Mouse (Mus musculus): ENCODE measurements at regions not wholly inside any gene's neighbourhood (a gene's known extent, or its start where the extent isn't known, plus 50 kb on each side); places are given as distances from the start of the nearest gene placed in this dataset.
A peak's percentile ranks its signal among the peaks of the same experiment; 100 is the strongest.

DNA sequence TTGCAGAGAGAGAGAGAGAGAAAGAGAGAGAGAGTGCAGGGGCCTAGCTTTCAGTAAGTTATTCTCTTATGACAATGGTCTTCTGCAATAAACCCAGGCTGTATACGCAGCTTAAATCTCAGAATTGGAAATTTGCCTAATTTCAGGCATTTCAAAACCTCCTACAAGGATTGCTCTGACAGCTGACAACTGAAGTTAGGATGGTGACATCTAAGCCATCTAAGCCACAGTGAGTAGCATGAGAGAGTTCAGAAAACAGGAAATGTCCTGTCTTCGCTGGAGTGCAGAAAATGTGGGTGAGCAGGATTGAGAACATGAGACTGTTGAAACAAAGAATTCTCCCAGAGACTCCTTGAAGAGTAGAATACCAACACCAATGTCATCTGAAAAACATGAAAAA is 56.8 kb downstream of the Fam110c start:
- DNase-seq, result no peak

DNA sequence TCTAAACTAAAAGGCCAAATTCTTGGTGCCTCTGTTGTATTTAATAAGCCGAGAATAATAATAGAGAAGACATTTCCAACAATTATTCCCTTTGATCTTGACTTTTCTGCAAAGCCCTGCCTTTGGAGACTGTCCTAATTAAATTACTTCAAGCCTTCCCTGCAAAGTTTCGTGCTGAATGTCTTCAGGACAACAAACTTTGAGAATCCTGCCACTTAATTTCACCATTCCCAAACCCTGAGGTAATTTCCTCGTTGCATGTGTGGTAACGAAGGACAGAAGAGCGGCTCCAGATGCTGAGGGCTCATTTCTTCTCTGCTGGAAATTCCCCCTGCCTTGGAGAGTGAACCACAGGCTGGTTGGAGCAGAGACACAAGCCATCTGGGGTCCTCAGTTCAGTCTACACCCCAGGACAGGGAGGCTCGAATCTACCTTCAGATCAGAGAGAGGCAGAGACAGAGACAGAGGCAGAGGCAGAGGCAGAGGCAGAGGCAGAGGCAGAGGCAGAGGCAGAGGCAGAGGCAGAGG is 60.9 kb downstream of the Fam110c start:
- no peak for DNase-seq

DNA sequence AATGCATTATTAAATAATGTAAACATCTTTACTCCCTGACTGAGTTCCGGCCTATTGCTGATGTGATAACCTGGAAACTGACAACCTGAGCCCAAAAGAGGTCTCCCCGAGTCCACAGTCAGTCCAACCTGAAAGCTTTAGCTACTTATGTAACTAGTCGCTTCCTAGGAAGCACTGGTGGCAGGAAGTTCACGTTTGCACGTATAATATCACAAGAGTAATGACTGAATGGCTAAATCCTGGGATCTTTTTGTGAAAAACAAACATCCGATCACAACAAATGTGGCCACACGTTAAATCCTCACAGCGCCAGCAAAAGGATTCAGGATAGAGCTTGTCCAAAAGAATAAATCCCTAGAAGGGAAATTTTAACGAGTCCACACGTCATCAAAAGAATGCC is 62.7 kb downstream of the Fam110c start:
- DNase-seq, result no peak

DNA sequence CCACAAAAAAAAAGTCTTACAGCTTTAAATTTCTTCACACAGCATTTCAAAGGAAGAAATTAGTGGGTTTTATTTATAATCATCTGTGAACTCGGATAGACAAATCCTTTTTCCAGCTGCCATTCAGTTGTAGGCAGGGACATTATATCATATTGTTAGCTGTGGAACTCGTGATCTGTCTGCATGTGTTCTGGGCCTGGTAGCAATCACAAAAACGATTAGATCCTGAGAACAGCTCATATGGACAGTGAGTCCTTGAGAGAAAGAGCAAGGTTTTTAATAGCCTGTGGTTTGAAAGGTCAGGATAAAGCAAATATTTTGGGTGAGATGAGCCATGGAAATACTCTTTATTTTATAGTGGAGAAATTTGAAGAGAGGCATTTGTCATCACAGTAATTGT is 63.2 kb downstream of the Fam110c start:
- DNase-seq, result no peak

DNA sequence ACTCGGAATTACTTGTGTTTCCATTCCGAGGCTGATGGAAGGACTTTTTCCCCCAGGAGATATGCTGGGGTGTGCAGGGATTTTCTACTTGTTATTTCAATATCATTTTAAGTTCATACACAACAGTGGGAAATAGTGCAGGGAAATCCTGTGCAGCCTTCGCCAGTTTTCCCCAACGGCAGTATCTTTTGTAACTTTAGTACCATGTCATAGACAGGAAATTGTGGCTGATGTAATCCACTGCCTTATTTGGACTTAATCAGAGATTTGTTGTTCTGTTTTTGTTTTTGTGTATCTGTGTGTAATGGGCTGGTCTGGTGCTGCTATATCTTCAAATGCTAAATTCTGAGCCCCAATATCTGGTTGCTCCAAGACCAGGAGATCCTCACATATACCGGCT is 63.8 kb downstream of the Fam110c start:
- DNase-seq, result no peak

DNA sequence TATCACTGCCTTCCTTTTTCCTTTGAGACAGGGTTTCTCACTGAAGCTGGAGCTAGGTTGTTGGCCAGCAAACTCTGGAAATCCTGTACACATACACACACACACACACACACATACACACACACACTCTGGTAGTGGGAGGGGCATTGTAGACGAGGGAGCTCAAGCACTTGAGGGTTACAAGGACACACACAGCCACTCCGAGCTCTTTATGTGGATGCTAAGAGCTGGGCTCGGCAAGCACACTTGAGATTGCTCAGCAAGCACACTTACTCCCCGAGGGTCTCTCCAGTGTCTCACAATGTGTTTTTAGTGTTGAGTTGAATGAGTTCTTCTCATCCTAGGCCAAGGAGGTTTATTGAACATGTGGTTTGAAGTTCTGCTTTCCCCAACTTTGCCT is 66.2 kb downstream of the Fam110c start:
- no peak for DNase-seq

DNA sequence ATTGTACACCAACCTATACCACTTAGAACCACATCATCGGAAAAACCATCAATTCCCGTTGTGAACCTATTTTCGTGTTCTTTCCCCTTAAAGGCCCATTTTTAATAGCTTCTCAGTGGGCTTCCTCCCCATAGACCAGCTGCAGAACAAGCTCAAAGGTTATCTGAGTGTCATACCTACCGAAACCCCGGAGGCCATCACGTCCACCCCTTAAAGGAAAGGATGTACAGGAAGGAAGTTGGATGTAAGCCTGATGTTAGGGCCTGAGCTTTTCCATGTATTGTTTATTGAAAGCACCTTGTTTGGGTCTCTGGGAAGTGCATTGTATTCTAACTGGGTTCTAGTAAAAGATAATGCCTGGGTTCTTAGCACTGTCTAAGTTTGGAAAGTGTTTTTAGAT is 69.6 kb downstream of the Fam110c start:
- no peak for DNase-seq

DNA sequence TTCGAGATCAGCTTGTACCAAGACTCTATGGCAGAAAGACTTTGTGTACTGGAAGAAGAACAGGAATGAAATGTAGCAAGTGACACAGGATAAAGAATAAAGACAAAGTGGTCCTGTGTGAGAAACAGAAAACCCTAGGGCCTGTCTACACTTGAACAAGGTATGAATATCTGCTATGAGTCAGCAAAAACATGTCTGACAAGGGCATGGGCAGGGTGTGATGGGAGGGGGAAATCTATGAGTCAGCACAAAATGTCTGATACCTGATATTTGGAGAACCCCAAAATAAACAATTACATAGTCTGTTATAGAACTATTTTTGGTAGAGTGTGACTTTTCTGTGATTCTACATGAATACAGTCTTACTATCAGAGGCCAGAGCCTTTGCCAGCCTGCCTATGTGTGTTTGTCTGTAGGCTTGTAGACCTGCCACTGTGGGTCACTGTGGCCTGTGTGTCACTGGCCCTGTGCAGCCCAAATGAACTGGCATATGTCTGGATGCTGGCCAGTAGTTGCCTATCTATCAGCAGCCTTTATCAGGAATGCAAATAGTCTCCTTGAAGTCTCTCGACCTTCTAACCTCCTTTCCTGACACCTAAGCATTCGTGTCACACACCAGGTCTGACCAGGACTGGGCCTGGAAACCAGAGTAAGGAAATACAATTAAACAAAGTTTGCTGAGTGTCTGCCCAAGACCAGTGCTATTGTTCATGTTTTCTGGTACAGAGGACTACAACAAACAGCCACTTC is 71.5 kb downstream of the Fam110c start:
- no peak for DNase-seq

DNA sequence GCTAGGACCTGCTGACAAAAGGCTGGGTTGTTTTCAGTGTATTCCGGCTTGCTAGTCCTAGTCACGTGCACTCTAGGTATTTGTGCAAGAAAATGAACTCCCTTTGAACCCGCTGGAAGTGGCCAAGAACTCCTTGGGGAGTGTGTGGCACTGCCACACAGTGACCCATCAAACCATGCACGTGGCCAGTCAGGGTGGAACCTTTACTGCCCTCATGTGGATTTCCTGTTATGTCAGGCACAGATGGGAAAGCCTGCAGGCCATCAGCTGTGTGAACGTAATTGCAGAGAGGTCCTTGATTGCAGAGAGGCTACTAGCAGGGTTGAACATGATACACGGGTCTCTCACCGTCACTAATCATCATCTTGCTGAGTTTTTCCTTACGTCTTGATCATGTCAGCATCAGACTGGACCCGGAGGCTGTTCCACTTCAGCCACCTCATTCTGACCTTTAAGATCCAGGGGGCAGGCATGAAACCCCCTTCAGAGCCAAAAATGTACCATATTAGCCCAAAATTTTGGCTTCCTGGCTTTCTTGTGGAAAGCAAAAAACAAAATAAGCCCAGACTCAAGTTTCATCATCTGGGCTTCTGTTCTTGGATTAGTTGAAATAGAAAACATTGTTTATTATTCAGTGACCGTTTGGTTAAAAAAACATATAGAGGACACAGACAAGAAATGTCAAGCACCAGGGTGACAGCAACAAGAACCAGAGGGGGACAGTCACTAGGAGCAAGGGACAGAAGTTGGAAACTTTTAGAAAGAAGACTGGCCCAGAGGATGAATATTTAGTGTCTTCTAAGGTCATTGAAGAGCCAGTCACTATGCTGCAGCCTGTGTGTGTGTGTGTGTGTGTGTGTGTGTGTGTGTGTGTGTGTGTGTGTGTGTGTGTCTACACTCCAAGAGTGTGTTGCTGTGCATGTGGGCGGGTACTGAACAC is 75.0 kb downstream of the Fam110c start:
- DNase-seq, result no peak

DNA sequence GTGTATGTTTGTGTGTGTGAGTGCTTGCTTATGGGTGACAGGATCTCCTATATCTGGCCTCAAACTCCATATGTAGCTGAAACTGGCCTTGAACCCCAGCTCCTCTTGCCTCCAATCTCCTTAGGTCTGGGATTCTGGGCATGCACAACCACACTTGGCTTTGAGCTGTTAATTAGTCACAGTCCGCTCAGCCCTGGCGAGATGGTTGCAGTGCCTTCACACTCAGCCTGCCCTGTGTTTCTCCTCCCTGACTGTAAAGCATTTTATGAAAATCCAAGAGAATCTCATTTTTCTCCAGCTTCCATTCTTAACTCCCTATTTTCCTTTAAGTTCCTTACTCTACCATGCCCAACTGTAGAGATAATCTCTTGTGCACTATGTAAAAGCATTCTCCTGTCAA is 80.1 kb downstream of the Fam110c start:
- no peak for DNase-seq

DNA sequence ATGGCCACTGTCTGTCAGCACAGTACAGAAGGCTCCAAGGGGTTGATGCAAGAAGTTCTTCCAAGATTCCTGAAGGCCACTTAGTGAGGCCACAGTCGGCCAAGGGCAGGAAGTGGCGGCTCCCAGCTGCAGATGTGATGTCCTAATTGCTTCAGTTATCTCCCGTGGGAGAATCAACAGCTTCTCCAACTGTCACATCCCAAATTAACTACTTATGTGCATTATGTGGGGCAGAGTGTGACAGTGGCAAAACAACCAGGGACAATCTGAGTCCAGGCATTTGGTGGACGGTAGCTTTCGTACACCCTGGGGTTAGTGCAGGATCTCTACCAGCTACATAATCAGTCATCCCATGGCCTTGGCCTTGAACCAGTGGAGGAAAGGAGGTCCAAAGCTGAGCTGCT is 80.9 kb downstream of the Fam110c start:
- peak; percentile 73 for DNase-seq

DNA sequence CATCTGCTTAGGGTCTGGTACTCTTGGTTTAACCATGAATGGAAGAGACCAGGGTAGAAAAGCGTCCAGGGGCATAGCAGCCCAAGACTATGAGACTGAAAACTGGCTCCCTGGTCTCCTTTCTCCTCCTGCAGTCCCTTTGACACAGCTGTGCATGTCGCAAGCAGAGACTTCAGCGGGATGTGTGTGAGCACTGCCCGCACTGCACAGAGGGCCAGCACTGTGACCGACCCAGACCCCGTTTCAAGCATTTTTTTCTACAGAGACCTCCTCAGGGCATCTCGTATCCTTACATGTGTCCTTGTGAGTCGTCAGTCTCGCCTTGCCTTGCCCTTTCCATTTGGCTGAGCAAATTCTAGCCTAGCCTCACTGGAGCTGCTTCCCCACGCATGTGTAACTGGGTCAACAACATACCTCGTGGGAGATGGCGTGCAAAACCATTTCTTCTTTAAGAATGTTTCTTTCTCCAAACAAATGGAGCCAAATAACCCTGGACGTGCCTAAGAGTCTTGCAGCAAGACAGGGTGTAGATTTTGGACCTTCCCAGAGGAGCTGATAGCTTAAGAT is 82.6 kb downstream of the Fam110c start:
- DNase-seq, result no peak

DNA sequence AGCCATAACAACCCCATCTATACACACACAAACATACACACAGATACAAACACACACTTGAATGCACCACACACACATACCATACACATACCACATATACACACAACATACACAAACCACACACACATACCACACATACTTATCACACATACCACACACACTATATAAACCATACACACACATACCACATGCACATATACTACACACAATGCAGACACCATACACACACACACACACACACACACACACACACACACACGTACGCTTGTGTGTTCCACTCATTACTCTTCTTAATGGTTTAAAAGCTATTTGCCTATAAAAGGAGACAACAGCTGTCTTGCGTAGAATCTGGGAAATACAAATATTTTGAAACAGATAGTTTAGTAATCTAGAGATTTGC is 83.1 kb upstream of the Gm6993 start:
- DNase-seq, result no peak

DNA sequence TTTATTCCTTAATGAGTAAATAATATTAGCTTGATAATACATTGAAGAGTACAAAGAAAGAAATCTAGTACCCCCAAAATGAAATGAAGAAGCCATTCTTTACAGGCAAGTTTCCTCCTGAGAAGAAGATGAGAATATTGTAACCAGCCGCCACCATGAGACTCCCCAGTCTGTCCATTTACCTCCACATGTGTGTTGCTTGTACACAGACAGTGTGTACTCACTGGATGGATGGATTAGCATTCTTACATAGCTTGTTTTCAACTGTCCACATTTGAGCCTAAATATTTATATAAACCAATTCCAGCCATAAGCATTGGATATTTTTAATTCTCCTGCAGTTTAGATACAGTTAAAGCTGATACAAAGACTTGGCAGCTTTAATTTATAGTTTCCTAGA is 82.7 kb upstream of the Gm6993 start:
- no peak for DNase-seq

DNA sequence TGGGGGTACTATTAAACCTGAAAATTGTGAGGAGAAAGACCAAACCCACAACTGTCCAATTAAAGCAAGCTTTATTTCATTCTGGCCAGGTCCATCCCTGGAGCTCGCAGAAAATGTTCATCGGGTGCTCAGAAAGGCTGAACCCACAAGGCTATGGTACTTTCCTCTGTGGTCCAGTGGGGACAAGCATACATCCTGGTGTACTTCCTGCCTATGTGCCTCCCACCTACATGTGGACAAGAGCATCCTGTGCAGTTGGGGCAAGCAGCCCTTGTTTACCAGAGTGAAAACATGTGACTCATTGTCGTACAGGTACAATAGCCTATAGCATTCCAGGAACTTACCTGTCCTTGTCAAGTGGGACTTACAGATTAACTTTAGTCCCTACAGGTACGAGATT is 81.7 kb upstream of the Gm6993 start:
- DNase-seq, result no peak

DNA sequence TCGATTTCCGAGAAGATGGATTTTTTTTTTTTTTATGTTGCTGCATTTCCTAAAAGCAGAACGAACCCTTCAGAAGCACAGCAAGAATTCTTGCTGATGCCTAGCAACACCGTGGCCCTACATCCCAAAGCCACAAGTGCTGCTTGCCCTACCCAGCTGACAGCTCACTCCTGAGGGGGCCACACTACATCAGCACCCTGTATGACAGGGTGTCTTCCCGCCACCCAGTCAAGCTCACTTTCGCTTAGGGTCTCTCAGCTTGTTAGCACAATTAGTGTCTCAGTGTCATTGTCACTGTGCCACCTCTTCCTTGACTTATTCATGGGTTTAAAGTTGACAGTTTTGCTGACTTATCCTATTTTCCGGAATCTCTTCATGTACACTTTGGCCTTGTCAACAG is 81.2 kb upstream of the Gm6993 start:
- no peak for DNase-seq

DNA sequence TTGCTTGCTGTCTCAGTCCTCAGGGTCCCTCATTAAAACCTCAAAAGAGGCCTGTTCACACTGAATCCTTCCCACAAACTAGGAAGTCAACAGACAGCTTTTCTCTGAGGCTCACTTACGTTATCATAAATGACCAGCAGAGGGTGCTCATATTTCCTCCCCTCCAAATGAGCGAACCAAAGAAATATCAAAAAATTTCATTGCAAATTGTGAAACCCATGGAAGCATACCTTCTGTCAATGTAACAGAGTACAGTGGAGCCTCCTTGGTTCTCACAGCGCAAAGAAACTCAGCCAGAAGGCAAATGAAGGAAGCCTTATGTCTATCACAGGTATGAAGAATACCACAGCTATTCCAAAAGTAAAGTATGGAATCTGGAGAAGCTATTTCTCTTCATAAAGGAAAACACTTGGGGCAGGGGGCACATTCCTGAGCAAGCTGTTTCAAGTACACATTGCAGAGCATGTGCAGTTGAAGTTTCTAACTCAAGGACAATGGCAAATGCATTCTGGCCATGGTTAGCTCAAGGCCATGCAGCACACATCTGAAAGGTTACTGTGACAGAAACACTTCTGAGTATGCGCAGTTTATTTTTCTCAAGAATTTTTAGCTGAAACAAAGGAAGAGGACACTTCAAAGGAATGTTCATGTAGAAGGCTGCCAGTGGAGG is 72.2 kb upstream of the Gm6993 start:
- no peak for DNase-seq

DNA sequence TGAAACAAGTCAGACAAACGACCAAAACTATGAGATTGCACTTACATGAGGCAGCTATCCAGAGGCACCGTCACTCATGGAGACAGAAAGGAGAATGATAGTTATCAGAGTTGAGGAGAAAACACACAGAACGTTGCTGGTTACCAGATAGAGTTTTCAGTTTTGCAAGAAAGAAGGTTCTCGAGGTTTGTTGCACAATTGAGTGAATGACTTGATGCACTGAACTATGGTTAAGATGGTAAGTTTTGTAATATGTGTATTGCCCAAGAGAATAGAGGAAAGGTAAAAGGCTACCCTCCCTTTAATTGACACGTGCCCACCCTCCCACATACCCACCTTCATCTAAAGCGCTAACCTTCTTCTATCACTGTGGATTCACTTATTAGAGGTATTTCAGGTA is 70.5 kb upstream of the Gm6993 start:
- DNase-seq, result no peak

DNA sequence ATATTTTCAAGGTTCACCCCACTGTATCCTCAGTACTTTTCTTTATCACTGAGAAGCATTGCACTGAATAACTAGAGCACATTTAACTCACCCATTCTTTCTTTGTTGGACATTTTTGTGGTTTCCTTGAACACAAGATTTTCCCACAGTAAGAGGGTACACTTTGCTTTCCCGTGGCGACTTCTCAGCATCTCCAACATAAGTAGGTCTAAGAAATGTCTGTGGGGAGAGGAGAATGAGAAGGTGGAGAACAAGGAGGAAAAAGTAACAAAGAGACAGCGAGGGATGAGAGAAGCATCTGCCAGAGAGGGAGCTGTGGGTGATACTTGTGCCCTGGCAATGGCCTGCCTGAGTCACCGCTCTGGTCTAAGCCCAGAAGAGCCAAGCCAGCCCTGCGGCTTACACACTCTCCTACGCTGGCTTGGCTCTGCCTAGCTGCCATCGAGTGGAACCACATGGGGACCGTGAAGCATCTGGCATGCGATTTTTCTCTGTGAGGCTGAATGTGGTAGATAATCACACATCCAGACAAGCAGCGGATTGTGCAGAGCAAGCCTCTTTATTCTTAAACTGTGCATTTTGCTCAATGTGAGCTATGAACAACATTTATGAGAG is 69.9 kb upstream of the Gm6993 start:
- peak; percentile 81 for DNase-seq

DNA sequence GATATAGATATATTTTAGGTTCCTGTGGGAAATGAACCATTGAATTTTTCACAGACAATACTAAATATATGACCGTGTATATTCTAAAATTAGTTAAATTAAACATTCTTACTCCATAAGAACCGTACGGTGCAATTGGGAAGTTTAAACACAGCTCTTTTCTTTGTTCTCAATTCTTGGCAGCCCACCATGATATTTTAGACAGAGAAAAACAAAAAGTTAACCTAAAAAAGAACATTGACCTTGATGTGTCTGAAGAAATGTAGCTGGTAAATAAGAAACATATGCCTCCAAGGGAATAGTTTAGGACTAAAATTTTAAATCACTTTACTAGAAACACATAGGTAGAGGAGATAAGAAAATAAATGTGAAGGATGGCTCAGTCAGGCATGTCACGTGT is 68.6 kb upstream of the Gm6993 start:
- no peak for DNase-seq

DNA sequence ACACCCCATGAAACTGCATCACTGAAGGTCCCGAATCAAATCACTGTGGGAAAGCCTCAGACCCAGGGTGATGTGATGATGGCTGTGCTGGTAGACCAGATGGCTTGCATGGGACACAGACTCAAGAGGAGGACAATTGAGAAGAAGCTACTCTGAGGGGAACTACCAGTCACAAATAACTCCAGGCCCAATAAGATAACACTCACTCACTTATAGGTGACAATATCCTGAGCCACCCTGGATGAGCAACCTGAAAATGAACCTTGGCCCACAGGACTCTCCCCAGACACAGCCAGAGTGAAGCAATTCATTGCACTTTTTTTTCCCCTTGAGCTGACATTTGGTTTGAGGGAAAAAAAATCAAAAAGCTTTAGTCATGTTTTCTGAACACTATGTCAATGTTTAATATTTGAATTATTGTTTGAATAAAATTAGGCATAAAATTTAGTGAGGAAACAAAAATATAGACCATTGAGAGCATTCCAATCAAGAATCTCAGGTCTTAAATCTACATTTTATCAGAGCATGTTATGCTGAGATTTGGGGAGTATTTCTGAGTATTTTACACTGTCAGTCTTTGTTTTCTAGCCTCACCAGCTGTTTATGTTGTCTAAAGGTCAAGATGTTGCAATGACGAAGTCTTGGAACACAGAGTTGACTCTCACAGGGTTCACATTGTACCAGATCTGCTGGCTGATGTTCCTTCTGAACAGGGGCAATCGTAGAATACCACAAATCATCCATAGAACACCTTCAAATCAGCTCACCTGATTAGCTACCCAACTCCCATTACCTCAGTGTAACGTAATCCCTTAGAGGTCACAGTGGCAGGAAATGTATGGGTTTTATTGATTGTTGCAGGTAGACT is 67.9 kb upstream of the Gm6993 start:
- no peak for DNase-seq
